Mouse (Mus musculus): Measurements from ENCODE around the gene Atl2. TPM values are rescaled to one million over a fixed set of nuclear protein-coding genes. Genes with fewer than 3 reads are reported as not detected.

Gene Atl2
- total RNA-seq, 2 experiments from 2014 or later: 29.5 to 34.2 TPM

DNA sequence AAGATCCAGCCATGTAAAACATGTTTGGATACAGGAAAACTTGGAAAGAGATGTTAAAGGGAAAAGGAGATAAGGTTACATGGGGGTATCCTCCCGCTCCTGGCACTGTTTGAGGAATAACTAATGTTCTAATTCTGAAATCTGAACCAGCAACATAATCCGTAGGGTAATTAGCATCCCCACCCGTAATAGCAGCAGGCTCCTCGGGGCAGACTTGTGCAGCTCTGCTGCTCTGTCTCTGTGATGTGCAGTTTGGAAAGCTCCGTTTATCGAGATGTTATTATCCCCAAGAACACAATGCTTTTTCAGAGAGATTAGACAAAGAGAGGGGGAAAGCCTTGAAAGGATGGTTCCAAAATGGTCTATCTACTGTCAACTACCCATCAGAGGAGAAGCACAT is 5.3 kb upstream of the Atl2 start:
- intact Hi-C loops (cut with DNase I): no loop called here
- DNase-seq: no peak

DNA sequence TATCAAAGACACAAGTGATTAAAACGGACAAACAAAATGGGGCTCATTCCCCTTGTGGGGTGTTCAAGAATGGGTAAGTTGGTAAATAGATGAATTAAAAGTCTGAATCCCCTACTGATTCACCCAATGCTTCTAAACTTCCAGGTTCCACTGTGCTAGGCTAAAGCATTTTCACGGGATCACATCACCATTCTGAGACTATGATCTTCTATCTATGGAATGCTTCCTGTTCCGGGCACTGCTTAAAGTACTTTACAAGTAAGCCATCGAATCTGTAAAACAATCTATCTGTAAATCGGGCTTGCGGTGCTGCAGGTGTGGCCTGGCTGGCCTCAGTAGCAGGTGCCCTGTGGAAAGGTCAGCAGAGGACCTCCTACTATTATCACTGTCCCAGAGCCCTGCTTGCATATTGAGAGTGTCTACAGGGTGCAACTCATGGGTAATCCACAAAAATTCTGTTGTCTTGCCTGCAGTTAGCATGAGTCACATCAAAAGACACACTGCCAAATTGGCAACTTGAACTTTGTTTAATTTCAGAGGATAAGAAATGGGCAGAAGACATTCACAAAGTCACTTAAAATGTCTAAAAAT is 2.3 kb upstream of the Atl2 start:
- no peak for DNase-seq
- intact Hi-C loops (cut with DNase I): loop anchor here (5.0 to 10.0 kb wide), 3 partner anchors 109 to 307 kb away; partner anchors contain the start of genes Srsf7 and Ttc39d

DNA sequence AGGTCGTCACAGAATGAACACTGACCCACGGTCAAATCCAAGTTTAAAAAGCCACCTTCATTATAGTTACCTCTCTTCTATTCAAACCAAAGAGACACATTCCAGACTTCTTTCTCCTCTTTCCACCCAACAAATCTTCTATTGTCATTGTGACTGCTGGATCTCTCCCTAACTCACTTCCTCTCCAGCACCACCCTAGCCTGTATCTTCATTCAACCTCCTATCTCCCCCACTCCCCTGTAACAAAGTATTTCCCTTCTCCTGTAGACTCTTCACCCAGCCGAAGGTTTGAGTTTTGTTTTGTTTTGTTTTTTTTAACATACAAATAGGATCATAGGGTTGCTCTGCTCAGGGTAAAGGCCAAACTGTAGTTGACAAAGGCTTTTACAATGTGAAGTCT is 1.7 kb upstream of the Atl2 start:
- no peak for DNase-seq
- intact Hi-C loops (cut with DNase I): loop anchor here (5.0 to 10.0 kb wide), 3 partner anchors 110 to 307 kb away; partner anchors contain the start of genes Srsf7 and Ttc39d

DNA sequence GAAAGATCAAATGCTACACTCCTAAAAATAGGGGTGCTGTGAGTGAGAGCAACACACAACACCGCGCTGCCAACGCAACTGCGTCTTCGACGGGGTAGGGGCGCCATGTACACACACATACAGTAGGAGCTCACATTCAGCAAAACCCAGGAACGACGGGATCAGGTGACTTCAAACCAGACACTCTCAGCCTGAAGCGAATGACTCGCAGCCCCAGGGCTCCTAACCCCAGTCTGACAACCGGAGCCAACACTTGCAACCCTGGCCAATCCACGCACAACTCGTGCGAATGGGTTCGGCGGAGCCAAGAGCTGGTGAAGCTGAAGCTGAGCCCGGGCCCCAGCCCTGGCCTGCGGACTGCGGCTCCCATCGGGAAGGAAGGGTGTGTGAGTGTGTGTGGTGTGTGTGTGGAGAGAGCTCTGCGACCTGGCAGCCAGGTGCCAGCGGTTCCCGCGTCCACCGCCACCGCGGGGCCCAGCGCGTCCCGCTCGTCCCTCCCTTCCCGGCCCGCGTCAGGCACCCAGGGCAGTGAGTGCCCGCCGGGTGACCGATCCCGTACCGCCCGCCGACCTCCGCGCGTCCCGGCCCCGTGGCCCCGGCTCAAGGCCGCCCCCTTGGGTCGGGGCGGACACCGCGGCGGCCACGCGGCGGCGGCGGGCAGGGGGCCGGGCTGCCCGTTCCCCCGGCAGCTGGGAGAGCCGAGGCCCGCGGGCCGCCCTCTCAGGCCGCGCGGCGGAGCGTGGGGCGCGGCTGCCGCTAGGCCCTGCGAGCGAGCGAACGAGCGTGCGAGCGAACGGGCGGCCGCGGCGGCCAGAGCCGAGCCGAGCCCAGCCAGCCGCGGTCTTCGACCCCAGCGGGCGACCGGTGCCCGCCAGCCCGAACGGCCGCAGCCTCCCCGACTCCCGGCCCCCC is 696 bp downstream of the Atl2 start:
- intact Hi-C loops (cut with DNase I): loop anchor here (5.0 to 10.0 kb wide), 3 partner anchors 112 to 310 kb away; partner anchors contain the start of genes Srsf7 and Ttc39d
- DNase-seq: peak; percentile 63 to 72

DNA sequence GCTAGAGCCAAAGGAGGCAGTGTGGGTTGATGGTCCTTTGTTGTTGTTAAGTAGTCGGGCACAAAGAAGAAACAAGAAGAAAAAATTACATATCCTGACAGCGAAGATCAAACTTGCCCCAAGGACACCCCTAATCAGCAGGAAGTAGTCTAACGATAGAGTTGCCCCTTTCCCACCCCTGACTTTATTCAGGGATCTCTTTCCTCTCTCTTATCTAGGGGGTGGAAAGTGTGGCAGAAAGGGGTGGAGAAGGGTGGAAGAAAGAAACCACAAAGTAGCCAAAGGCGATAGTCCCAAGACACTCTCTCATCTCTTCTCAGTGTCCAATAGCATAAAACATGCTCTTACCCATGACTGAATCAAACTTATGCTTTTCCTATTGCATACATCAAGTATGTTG is 1.9 kb downstream of the Atl2 start:
- no peak for DNase-seq
- intact Hi-C loops (cut with DNase I): loop anchor here (10.0 kb wide), 2 partner anchors 271 to 311 kb away; partner anchors contain the start of genes Srsf7 and Ttc39d

DNA sequence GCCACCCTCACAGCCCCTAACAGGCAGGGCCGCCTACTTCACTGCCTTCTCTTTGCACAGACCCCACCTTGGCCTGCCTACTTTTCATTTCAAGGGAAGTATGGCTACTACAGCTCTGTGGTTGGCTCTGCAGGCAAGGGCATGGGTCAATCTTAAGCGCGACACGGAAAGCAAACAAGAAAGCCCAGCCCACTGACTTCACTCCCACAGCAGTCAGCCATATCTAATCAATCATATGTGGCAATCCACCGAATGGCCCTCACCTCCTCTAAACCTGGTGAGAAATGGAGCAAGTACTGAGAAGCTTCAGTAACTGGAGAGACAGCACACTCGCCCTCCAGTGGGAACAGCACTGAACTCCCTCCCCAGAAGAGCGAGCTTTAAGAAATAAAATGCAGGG is 4.0 kb downstream of the Atl2 start:
- no peak for DNase-seq
- intact Hi-C loops (cut with DNase I): loop anchor here (10.0 kb wide), 2 partner anchors 273 to 313 kb away; partner anchors contain the start of genes Srsf7 and Ttc39d

DNA sequence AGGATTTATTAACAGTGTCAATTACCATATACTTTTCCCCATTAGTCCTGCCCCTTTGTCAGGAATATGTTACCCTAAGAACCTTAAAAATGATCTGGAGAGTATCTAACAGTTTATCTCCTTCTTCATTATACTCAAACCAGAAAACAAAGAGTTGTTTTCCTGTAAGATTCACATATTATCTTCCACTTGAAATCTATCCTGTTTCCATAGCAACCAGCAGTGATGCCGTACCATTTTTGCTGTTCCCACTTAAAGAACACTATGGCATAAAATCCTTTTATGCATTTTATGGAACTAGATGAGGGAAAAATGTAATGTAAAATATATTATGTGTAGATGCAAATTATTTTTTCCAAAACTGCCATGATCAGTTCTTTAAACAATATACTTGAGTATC is 8.0 kb downstream of the Atl2 start:
- intact Hi-C loops (cut with DNase I): no loop called here

DNA sequence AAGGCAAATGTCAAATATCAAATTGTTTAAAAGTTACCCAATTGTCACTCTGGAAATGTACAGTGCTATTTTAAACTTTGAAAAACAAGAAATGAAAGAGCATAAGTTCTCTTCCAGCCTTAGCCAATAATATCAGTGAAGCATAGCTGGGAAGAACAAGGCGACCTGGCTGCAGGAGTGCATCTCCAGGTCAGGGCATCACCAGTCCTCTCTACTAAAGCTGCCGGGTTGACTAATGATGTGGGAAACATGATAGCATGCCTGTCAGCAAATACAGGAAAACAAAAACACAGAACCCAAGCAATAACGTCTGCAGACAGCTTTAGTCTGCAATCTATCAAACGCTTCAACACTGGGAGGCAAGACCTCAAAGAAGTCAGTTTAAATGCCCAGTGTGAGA is 12.7 kb downstream of the Atl2 start:
- no peak for DNase-seq
- intact Hi-C loops (cut with DNase I): no loop called here

More for the DNA sequence above, 8.0 kb downstream of the Atl2 start:
- no peak for DNase-seq

DNA sequence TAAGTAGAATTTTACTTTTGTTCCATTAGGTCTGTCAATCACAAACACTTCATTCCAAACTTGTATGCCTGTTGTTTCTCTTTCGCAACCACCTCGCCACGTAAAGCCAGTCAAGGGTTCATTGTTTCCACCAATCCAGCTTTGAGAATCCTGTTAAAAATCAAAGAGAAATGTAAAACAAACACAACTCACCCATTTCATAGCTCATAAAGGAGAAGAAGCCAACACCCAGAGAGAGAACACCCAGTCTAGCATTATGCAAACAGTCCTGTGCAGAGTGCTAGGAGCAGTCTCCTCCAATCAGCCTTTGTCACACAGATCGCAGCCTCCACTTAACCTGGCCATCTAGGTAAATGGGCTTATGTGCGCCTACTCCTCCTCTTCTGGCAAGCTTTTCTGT is 30.9 kb downstream of the Atl2 start:
- no peak for DNase-seq
- intact Hi-C loops (cut with DNase I): no loop called here

DNA sequence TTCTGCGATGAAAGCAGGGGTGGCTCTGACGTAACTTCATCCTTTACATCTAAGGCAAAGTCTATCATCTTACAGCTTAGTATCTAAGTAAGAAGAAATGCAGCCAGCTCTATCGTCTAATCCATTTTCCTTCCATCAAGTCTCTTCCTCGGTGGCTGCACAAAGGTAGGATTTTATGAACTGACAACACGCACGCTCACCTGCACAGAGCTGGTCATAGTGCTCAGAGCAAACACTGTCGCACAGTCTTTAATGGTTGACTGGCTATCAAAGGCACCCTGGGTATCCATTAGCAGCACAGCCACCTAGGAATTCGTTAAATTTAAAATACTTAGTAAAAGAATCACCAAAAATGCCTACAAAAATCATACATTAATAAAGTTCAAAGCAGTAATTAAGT is 31.4 kb downstream of the Atl2 start:
- no peak for DNase-seq

DNA sequence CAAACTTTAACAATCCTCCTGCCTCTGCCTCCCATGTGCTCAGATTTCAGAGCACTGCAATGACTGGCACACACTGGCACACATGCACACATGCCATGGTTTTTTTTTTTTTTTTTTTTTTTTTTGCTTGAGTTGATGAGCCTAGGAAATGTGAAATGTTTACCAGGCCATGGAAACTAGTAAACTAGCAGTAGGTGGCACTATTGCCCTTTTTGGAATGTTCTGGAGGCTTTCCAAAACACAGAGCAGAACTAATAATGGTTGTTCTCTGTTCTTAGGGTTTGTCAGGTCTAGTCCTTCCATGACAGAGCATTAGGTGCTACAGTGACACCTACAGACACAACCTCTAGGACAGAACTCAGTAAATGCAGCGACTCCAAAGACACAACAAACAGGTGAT is 33.9 kb downstream of the Atl2 start:
- intact Hi-C loops (cut with DNase I): loop anchor here (2.0 to 5.0 kb wide), 3 partner anchors 143 to 320 kb away; no protein-coding TSS in a partner anchor
- peak; percentile 40 to 44 for DNase-seq

More for the DNA sequence above, 31.4 kb downstream of the Atl2 start:
- intact Hi-C loops (cut with DNase I): loop anchor here (5.0 kb wide), 2 partner anchors 153 to 318 kb away; no protein-coding TSS in a partner anchor

DNA sequence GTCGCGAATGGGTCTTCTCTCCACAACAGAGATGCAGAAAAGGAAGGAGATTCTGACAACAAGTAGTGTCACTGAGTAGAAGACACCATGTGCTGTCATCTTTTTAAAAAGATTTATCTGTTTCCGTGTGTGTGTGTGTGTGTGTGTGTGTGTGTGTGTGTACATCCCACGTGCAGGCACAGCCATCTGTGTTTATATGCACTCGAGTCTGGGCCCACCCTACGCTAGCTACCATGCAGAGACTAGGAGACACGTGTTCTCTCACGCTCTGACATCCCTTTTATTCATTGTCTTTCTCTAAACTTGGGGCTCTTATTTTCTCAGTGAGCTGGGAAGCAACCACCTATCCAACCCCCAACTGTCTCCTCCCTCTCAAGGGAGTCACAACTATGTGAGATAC is 40.4 kb downstream of the Atl2 start:
- intact Hi-C loops (cut with DNase I): no loop called here
- no peak for DNase-seq

DNA sequence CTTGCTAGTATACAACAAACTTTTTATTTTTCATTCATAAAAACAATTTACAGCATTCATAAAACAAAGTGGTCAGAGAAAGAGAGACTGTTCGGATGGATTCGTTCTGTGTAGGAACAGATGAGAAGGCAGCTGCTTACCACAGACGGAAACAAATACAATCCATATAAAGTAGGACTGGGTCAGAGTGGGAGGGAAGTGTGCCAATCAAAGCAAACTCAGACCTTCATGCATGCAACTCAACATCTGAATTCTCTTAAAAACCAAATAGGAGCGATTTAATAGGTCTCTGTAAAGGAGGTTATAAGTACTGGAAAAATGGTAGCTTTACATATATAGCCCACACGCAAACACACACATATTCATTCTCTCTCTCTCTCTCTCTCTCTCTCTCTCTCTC is 47.5 kb downstream of the Atl2 start:
- DNase-seq: no peak
- intact Hi-C loops (cut with DNase I): no loop called here

DNA sequence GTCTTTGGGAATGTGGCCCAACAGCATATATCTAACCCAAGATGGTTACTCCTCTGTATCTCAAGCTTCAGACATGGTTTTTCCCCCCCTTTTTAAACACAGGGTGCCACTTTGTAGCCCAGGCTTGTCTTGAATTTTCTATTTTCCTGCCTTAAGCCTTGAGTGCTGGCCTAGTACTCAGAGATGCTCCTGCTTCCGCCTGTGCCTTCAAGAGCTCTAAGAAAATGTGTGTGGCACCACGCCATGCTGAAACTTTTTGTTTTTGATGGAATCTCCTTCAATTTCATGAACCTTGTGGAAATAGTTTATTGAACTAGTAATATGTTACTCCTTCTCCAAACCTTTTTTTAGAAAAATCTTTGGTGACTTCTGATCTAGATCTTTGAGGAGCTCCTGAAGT is 49.7 kb downstream of the Atl2 start:
- intact Hi-C loops (cut with DNase I): no loop called here

DNA sequence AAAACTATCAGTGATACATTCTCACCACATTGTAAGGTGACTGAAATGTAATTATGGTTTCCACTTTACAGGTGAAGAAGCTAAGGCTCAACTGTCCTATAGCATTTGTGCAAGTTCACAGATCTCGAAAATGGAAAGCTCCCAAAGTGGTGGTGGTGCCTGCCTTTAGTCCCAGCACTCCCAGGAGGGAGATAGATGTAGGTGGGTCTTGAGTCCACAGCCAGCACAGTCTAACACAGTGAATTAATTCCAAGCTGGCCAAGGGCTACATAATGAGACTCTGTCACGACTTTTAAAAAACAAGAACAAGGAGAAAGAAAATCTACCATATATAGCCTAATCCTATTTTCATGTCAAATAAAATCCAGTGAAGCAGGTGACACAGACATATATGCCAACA is 50.2 kb downstream of the Atl2 start:
- intact Hi-C loops (cut with DNase I): no loop called here

More for the DNA sequence above, 49.7 kb downstream of the Atl2 start:
- DNase-seq: no peak

DNA sequence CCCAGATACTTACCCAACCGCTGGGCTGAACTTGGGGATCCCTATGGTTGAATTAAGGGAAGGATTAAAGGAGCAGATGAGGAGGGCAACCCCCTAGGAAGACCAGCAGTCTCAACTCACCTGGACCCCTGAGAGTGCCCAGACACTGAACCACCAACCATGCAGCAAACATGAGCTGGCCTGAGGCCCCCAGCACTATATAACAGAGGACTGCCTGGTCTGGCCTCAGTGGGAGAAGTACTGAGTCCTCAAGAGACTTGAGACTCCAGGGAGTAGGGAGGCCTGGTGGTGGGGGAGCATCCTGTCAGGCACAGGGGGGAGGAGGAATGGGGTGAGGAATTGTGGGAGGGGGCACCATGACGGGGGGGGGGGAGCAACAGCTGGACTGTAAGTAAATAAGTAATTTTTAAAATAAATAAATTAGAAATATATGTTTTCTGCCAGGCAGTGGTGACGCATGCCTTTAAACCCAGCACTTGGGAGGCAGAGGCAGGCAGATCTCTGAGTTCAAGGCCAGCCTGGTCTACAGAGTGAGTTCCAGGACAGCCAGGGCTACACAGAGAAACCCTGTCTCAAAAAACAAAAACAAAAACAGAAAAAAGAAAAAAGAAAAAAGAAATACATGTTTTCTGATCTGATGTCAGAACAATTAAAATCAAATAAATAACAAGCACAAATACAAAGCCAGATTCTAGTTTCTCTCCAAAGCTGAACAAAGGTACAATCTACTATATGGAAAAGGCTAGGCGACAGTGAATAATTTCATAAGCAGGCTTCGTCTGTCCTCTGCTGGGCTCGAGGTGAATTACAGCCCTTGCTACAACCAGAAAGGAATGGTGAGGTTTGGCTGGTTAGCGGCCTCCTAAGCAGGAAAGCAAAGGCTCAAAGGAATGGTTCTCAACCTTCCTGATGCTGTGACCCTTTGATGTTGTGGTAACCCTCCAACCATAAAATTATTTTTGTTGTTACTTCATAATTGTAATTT is 55.4 kb downstream of the Atl2 start:
- intact Hi-C loops (cut with DNase I): loop anchor here (1.0 to 5.0 kb wide), 3 partner anchors 141 to 728 kb away; no protein-coding TSS in a partner anchor
- DNase-seq: peak; percentile 64 to 80

More for the DNA sequence above, 50.2 kb downstream of the Atl2 start:
- no peak for DNase-seq

DNA sequence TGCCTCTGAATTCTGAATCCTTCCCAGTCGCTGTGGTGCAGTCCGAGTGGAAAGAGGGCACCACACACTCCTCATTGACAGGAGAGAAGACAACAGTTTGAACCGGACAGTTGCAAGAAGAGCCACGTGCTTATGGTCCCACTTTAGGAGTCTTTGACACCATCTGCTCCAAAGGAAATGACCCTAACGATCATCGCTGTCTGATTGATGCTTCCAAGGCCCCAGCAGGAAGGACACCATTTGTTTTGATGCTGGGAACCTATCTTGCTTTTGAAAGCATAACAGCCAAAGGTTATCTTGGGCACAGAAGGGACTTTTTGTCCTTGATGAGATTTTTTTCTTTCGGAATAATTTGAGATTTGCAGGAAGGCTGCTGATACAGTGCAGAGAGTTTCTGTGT is 58.9 kb downstream of the Atl2 start:
- no peak for DNase-seq
- intact Hi-C loops (cut with DNase I): loop anchor here (5.0 kb wide), 1 partner anchor 120 kb away; the partner anchor contains the start of gene Cyp1b1

DNA sequence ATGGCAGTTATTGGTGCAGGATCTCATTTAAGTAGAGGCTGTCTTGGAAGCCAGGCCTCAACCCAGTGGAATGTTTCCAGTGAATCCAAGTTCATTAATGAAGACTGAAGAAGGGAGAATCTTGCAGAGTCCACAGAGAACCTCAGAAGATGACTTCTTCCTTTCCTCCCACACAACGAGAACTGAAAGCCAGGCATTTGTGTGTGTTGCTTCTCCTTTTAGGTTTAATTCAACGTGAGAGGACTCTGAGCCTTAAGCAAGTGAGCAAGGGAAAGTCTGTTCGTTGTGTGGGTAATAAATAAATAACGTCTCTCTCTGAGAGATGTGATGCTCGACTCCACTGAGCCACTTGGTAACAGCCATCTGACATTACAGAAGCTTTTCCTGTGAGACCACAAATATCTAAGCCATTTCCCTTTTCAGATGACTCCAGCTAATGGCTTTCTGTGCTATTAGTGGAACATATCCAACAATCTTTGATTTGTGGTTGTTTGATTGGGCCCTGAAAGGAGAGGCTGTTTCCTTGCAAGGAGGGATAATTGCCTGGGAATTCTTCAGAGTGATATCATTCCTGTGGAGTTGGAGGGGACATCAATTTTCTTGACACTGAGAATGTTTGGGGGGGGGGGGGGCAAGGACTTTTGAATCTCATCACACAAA is 60.1 kb downstream of the Atl2 start:
- no peak for DNase-seq

DNA sequence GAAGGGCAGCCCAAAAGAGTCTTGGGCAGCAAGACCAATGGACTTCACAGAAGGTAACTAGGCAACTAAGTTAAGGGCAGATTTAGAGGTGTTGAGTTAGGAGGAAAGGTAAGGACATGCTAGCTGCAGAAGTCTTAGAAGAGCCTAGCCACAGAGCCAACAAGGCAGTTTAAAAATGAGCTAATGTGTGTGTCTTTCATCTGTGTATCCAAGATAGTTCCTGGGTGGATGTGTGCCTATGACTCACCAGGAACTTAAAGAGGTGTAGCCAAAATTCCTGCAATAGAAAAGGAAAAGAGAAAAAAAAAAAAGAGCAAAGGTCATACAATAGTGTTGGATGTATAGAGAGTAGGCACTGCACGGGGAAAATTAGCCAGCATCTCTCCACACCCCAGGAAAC is 63.6 kb downstream of the Atl2 start:
- DNase-seq: no peak
- intact Hi-C loops (cut with DNase I): no loop called here

More for the DNA sequence above, 60.1 kb downstream of the Atl2 start:
- intact Hi-C loops (cut with DNase I): loop anchor here (5.0 kb wide), 1 partner anchor 119 kb away; the partner anchor contains the start of gene Cyp1b1
